Mouse (Mus musculus): Measurements from ENCODE around the gene Vmn1r131. TPM values are rescaled to one million over a fixed set of nuclear protein-coding genes. Genes with fewer than 3 reads are reported as not detected.
"Not testable (repeated sequence)": the region's sequence is repeated elsewhere in the genome, so short reads cannot be mapped to it uniquely, and the experiment has no call there.

Gene Vmn1r131
- total RNA-seq (2021) = not detected
- long read RNA-seq, experiment 1 = 0 reads
- long read RNA-seq, experiment 2 = 0 reads

- not testable (repeated sequence) for DNase-seq
Measured at GRCm38 (mm10) chr7:21545990-21546389, at the start of gene Vmn1r131. Vmn1r131 (minus strand) TSS chr7:21546090.

GRCm38 (mm10) chr7:21511480-21511879 lies 34.4 kb downstream of the Vmn1r131 start, which contains the start of gene Vmn1r130:
Vmn1r130 (plus strand) TSS chr7:21511780.
- not testable (repeated sequence) for DNase-seq

Other genes starting within 250 kb of the Vmn1r131 start
- not detected for gene Vmn1r126, start 244.6 kb downstream of the Vmn1r131 start, total RNA-seq (2021)
- gene Vmn1r127, start 226.2 kb downstream of the Vmn1r131 start, total RNA-seq (2021) = not detected
- not detected for gene Vmn1r128, start 196.7 kb downstream of the Vmn1r131 start, total RNA-seq (2021)
- gene Vmn1r129, start 184.8 kb downstream of the Vmn1r131 start, total RNA-seq (2021) = not detected
- not detected for gene Gm6882, start 113.3 kb downstream of the Vmn1r131 start, total RNA-seq (2021)
- not detected for gene Vmn1r130, start 34.3 kb downstream of the Vmn1r131 start, total RNA-seq (2021)
- not detected for gene Vmn1r132, start 68.0 kb upstream of the Vmn1r131 start, total RNA-seq (2021)
- gene Gm4175, start 215.4 kb upstream of the Vmn1r131 start, total RNA-seq (2021) = not detected